Mouse (Mus musculus): Measurements from ENCODE around the gene Hcn4.

- TF ChIP-seq POLR2AphosphoS2 (IDR thresholded peaks at IDR 0.05; ENCODE audit: insufficient read length, low read depth) (no peak), POLR2A (IDR thresholded peaks at IDR 0.05; ENCODE audit: insufficient read length, low read depth) (no peak), TCF12 (IDR thresholded peaks at IDR 0.05; ENCODE audit: insufficient read depth, poor library complexity, severe bottlenecking) (no peak), CEBPB (IDR thresholded peaks at IDR 0.05; ENCODE audit: insufficient read depth, poor library complexity, severe bottlenecking) (no peak), E2F4 (IDR thresholded peaks at IDR 0.05; ENCODE audit: insufficient read depth) (no peak), USF1 (IDR thresholded peaks at IDR 0.05; ENCODE audit: low read depth) (no peak), REST (IDR thresholded peaks at IDR 0.05; ENCODE audit: insufficient read depth, insufficient read length) (no peak)
Observed at GRCm38 (mm10) chr9:58817676-58818075, 5.5 kb upstream of the Hcn4 start.

Measured in myocyte (in vitro differentiated cells).